Mouse (Mus musculus) brown adipose tissue, adult 24 weeks (tissue): ENCODE data around the gene Hs3st5. TPM values are rescaled to one million over a fixed set of nuclear protein-coding genes. Genes with fewer than 3 reads are reported as not detected.

ENCODE experiments used
- H3K27ac ChIP-seq: fragments of 200-500 bp; replicated peaks from 2 replicates; pipeline ENCODE4 v1.5.1; 2012; ENCODE audit warnings: low read depth, mild to moderate bottlenecking, low read length
- H3K4me1 ChIP-seq: fragments of 200-500 bp; 2 replicates; pipeline ENCODE4 v1.6.1; 2012; ENCODE audit warnings: low read length, mixed read lengths; ENCODE audit not compliant: control insufficient read depth, insufficient read depth, insufficient read length
- H3K4me3 ChIP-seq: fragments of 200-500 bp; 2 replicates; pipeline ENCODE4 v1.5.1; 2012; ENCODE audit warnings: low read depth, mild to moderate bottlenecking, low read length, moderate library complexity; ENCODE audit not compliant: insufficient read depth
- polyA plus RNA-seq: library from polyadenylated mRNA; stranded (reverse); fragments of >200 nt; gene quantifications from 2 replicates; pipeline ENCODE4 v1.2.4, GENCODE M21; 2012; ENCODE audit not compliant: missing spikeins, insufficient read depth, insufficient read length

The Hs3st5 gene
- not detected in 2 replicates for polyA plus RNA-seq

GRCm38 (mm10) chr10:36506727-36507555, at the start of gene Hs3st5:
Gene Hs3st5 (plus strand): TSS chr10:36506814.
- Histone ChIP-seq H3K4me1 (no peaks in the 10 kb centered on the region), H3K27ac (no peak within 1 kb of the TSS), H3K4me3 (0 out of 2 replicates have a peak within 1 kb of the TSS, but pooled peaks have one; percentile 12)

- Histone ChIP-seq H3K27ac (no peak overlapping the region), H3K4me3 (no peak overlapping the region), H3K4me1 (no peaks in the 10 kb centered on the region)
These were observed 38.0 kb upstream of the Hs3st5 start for GRCm38 (mm10) chr10:36468664-36469063.

- Histone ChIP-seq H3K4me3 (no peak overlapping the region), H3K4me1 (no peaks in the 10 kb centered on the region), H3K27ac (no peak overlapping the region)
These were observed 35.5 kb upstream of the Hs3st5 start for GRCm38 (mm10) chr10:36471135-36471534.

- Histone ChIP-seq H3K4me1 (no peaks in the 10 kb centered on the region), H3K27ac (no peak overlapping the region), H3K4me3 (no peak overlapping the region)
These were observed 31.8 kb upstream of the Hs3st5 start for GRCm38 (mm10) chr10:36474834-36475233.

GRCm38 (mm10) chr10:36477543-36477942, 29.1 kb upstream of the Hs3st5 start:
- Histone ChIP-seq H3K4me1 (no peaks in the 10 kb centered on the region), H3K27ac (no peak overlapping the region), H3K4me3 (no peak overlapping the region)

- Histone ChIP-seq H3K4me1 (no peaks in the 10 kb centered on the region), H3K4me3 (no peak overlapping the region), H3K27ac (no peak overlapping the region)
These were observed 23.3 kb upstream of the Hs3st5 start for GRCm38 (mm10) chr10:36483362-36483761.

- H3K4me1 ChIP-seq, result no peaks in the 10 kb centered on the region
- H3K4me3 ChIP-seq, result no peak overlapping the region
- H3K27ac ChIP-seq, result no peak overlapping the region
These were observed 22.6 kb upstream of the Hs3st5 start for GRCm38 (mm10) chr10:36484011-36484410.

GRCm38 (mm10) chr10:36484728-36485300, 21.8 kb upstream of the Hs3st5 start:
- Histone ChIP-seq H3K4me3 (no peak overlapping the region), H3K27ac (no peak overlapping the region)

GRCm38 (mm10) chr10:36493566-36493965, 13.0 kb upstream of the Hs3st5 start:
- Histone ChIP-seq H3K4me3 (no peak overlapping the region), H3K27ac (no peak overlapping the region), H3K4me1 (no peaks in the 10 kb centered on the region)

More at GRCm38 (mm10) chr10:36484728-36485300, 21.8 kb upstream of the Hs3st5 start:
- no peaks in the 10 kb centered on the region for H3K4me1 ChIP-seq

- no peaks in the 10 kb centered on the region for H3K4me1 ChIP-seq
- H3K4me3 ChIP-seq, result no peak overlapping the region
- H3K27ac ChIP-seq, result no peak overlapping the region
These were observed 6.9 kb upstream of the Hs3st5 start for GRCm38 (mm10) chr10:36499713-36500112.

GRCm38 (mm10) chr10:36506033-36506726, 434 bp upstream of the Hs3st5 start:
- Histone ChIP-seq H3K27ac (no peak overlapping the region), H3K4me3 (no peak overlapping the region), H3K4me1 (no peaks in the 10 kb centered on the region)

GRCm38 (mm10) chr10:36507556-36507870, 899 bp downstream of the Hs3st5 start:
- no peak overlapping the region for H3K4me3 ChIP-seq
- no peak overlapping the region for H3K27ac ChIP-seq
- H3K4me1 ChIP-seq, result no peaks in the 10 kb centered on the region

- Histone ChIP-seq H3K4me1 (no peaks in the 10 kb centered on the region), H3K4me3 (no peak overlapping the region)
These were observed 1.5 kb downstream of the Hs3st5 start for GRCm38 (mm10) chr10:36507991-36508546.

GRCm38 (mm10) chr10:36509477-36509876, 2.9 kb downstream of the Hs3st5 start:
- Histone ChIP-seq H3K4me3 (no peak overlapping the region), H3K27ac (no peak overlapping the region), H3K4me1 (no peaks in the 10 kb centered on the region)

More at GRCm38 (mm10) chr10:36507991-36508546, 1.5 kb downstream of the Hs3st5 start:
- H3K27ac ChIP-seq, result no peak overlapping the region

GRCm38 (mm10) chr10:36523881-36524280, 17.3 kb downstream of the Hs3st5 start:
- Histone ChIP-seq H3K4me1 (no peaks in the 10 kb centered on the region), H3K27ac (no peak overlapping the region), H3K4me3 (no peak overlapping the region)
